Mouse (Mus musculus): ENCODE results near the gene Taf1d. TPM values are rescaled to one million over a fixed set of nuclear protein-coding genes. Genes with fewer than 3 reads are reported as not detected.

Taf1d gene
- polyA plus RNA-seq, 1 experiment from 2014 or later, result 63.1 TPM

GRCm38 (mm10) chr9:15318170-15318742 is 12.2 kb downstream of the Taf1d start:
- H3K27me3 ChIP-seq, result no peaks in the 10 kb centered on the region
- CTCF ChIA-PET, result interaction anchor here (1.2 to 1.3 kb wide), 2 partner anchors 8 to 10 kb away, joined by 3 to 4 read pairs; no protein-coding TSS in a partner anchor
- no peak for ATAC-seq
- no peak for DNase-seq (ENCODE audit: low read depth, low spot score)
- no peak for TF ChIP-seq CTCF (IDR thresholded peaks at IDR 0.05)
- POLR2A ChIA-PET, result interaction anchor here (0.9 kb wide), 1 partner anchor 49 kb away, joined by 3 read pairs; no protein-coding TSS in a partner anchor
- in situ Hi-C loops (cut with MboI; ENCODE audit: low pct_unique_long_range_greater_than_20kb), result loop anchor here (25.0 kb wide), 1 partner anchor 1506 kb away; no protein-coding TSS in a partner anchor

GRCm38 (mm10) chr9:15337776-15338175 is 31.8 kb downstream of the Taf1d start:
- CTCF ChIA-PET, result no interaction called here
- ATAC-seq, result no peak
- POLR2A ChIA-PET, result interaction anchor here (0.6 kb wide), 1 partner anchor 70 kb away, joined by 3 read pairs; no protein-coding TSS in a partner anchor
- no peak for TF ChIP-seq CTCF (IDR thresholded peaks at IDR 0.05)
- in situ Hi-C loops (cut with MboI; ENCODE audit: low pct_unique_long_range_greater_than_20kb), result no loop called here
- no peaks in the 10 kb centered on the region for H3K27me3 ChIP-seq
- DNase-seq (ENCODE audit: low read depth, low spot score), result no peak

DNA sequence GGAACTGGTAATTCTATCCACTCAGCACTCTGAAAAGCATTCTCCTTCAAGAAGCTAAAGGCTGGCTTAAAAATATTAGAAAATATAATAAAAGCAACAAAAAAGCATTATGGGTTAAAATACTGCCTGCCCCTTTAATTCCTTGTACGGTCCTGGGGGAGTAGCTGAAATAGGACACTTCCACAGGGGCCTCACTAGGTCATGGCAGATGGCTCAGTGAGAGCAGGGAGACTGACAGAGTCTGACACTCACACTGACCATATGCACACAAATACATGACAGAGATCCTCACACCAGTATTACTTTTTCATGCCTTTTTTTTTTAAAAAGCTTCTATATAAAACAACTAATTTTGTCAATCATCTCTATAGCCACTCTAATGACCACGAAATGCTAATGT is 43.9 kb downstream of the Taf1d start:
- DNase-seq (ENCODE audit: low read depth, low spot score) (no peak), ATAC-seq (no peak)
- TF ChIP-seq CTCF (IDR thresholded peaks at IDR 0.05), result no peak
- POLR2A ChIA-PET, result interaction anchor here (1.1 kb wide), 1 partner anchor 36 kb away, joined by 3 read pairs; no protein-coding TSS in a partner anchor
- no peaks in the 10 kb centered on the region for H3K27me3 ChIP-seq
- CTCF ChIA-PET, result interaction anchor here (1.3 kb wide), 1 partner anchor 17 kb away, joined by 3 read pairs; no protein-coding TSS in a partner anchor
- in situ Hi-C loops (cut with MboI; ENCODE audit: low pct_unique_long_range_greater_than_20kb), result no loop called here

DNA sequence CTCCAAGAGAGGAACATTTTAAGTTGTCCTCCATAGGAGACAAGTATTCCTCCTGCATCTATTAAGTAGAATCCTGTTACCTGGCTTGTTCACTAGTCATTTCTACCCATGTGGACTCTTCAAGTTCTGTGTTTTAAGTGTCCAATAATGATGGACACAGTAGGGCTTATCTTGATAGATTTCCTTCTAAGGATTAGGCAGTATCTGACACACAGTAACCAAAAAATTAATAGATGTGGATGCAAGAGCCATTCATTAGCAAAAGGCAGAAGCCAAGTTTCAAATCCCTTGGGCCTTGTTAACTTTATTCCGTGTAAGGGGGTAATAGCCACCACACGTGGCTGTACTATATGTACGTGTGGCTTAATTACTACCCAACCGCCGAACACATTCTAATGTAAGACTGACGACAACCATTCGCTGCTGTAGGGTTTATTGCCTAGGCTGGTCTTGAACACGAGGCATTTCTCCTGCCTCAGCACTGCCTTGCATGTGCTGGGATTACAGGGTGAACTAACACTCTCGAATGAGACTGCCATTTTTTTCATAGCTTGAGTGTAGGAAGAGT is 51.0 kb downstream of the Taf1d start:
- TF ChIP-seq CTCF (IDR thresholded peaks at IDR 0.05), result no peak
- ChIA-PET CTCF (no interaction called here), POLR2A (interaction anchor here (0.6 to 1.0 kb wide), 3 partner anchors 16 to 101 kb away, joined by 3 to 5 read pairs (median 3); partner anchors contain the start of gene Med17)
- DNase-seq (ENCODE audit: low read depth, low spot score) (no peak), ATAC-seq (no peak)
- H3K27me3 ChIP-seq, result peaks cover 12% of the 10 kb centered on the region
- in situ Hi-C loops (cut with MboI; ENCODE audit: low pct_unique_long_range_greater_than_20kb), result no loop called here

- in situ Hi-C loops (cut with MboI; ENCODE audit: low pct_unique_long_range_greater_than_20kb), result no loop called here
- DNase-seq (ENCODE audit: low read depth, low spot score), result peak; percentile 46
- peak; percentile 100 for ATAC-seq
- CTCF ChIA-PET, result no interaction called here
- peaks cover 15% of the 10 kb centered on the region for H3K27me3 ChIP-seq
- POLR2A ChIA-PET, result interaction anchor here (0.6 to 1.0 kb wide), 3 partner anchors 16 to 100 kb away, joined by 3 to 5 read pairs (median 3); partner anchors contain the start of gene Med17
- no peak for TF ChIP-seq CTCF (IDR thresholded peaks at IDR 0.05)
Observed at GRCm38 (mm10) chr9:15357484-15358275, 51.7 kb downstream of the Taf1d start, which contains the start of gene Cep295. Gene Cep295 (minus strand): TSS chr9:15357788.

DNA sequence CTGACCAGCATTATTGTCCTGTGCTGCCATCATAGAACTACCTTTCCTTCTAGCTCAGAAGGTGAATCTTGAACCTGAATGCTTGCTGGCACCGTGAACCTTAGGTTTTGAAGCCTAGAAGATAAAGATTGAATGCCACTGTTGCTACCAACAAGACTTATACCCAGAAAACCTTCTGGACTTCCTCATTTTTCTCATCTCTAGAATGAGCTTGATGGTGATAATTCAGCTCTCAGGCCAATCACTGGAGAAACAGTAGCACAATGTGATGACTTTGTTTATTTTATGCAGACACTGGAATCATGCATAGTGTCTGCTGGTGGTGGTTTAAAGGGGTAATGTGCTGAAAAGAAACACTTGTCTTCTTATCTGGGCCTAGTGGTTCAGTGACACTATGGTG is 58.8 kb downstream of the Taf1d start:
- ATAC-seq (no peak), DNase-seq (ENCODE audit: low read depth, low spot score) (no peak)
- peaks cover 21% of the 10 kb centered on the region for H3K27me3 ChIP-seq
- in situ Hi-C loops (cut with MboI; ENCODE audit: low pct_unique_long_range_greater_than_20kb), result loop anchor here (5.0 to 10.0 kb wide), 3 partner anchors 132 to 520 kb away; no protein-coding TSS in a partner anchor
- ChIA-PET CTCF (no interaction called here), POLR2A (no interaction called here)
- TF ChIP-seq CTCF (IDR thresholded peaks at IDR 0.05), result no peak

GRCm38 (mm10) chr9:15365856-15366255 is 59.8 kb downstream of the Taf1d start:
- ATAC-seq, result peak; percentile 78
- TF ChIP-seq CTCF (IDR thresholded peaks at IDR 0.05), result peak; percentile 55
- no peak for DNase-seq (ENCODE audit: low read depth, low spot score)

GRCm38 (mm10) chr9:15366260-15366659 is 60.2 kb downstream of the Taf1d start:
- peaks cover 14% of the 10 kb centered on the region for H3K27me3 ChIP-seq
- ATAC-seq (no peak), DNase-seq (ENCODE audit: low read depth, low spot score) (no peak)
- no peak for TF ChIP-seq CTCF (IDR thresholded peaks at IDR 0.05)
- CTCF ChIA-PET, result interaction anchor here (1.2 to 1.3 kb wide), 5 partner anchors 99 to 318 kb away, joined by 3 to 7 read pairs (median 4); no protein-coding TSS in a partner anchor
- in situ Hi-C loops (cut with MboI; ENCODE audit: low pct_unique_long_range_greater_than_20kb), result loop anchor here (5.0 to 10.0 kb wide), 3 partner anchors 131 to 519 kb away; no protein-coding TSS in a partner anchor
- POLR2A ChIA-PET, result no interaction called here

More at GRCm38 (mm10) chr9:15365856-15366255, 59.8 kb downstream of the Taf1d start:
- in situ Hi-C loops (cut with MboI; ENCODE audit: low pct_unique_long_range_greater_than_20kb), result loop anchor here (5.0 to 10.0 kb wide), 3 partner anchors 131 to 519 kb away; no protein-coding TSS in a partner anchor
- ChIA-PET POLR2A (no interaction called here), CTCF (interaction anchor here (1.2 to 1.3 kb wide), 5 partner anchors 100 to 319 kb away, joined by 3 to 7 read pairs (median 4); no protein-coding TSS in a partner anchor)
- peaks cover 15% of the 10 kb centered on the region for H3K27me3 ChIP-seq

Other genes with a start within 250 kb of the Taf1d start
- not detected for gene Hephl1, start 194.1 kb upstream of the Taf1d start, polyA plus RNA-seq (2021)
- 0.03 TPM for gene Vstm5, start 67.2 kb upstream of the Taf1d start, polyA plus RNA-seq (2021)
- gene Med17, start 26.3 kb upstream of the Taf1d start, polyA plus RNA-seq (2021), result 46.1 TPM
- gene 4931406C07Rik, start 234 bp downstream of the Taf1d start, polyA plus RNA-seq (2021), result 75.9 TPM
- gene Cep295, start 51.6 kb downstream of the Taf1d start, polyA plus RNA-seq (2021), result 17.3 TPM
- 15.8 TPM for gene Smco4, start 187.2 kb downstream of the Taf1d start, polyA plus RNA-seq (2021)